Mouse (Mus musculus) naive thymus-derived CD4-positive, alpha-beta T cell, adult 2 months (primary cell): ENCODE measurements around the gene Myo7a.

Experiments
- DNase-seq: peaks from one replicate; pipeline ENCODE4 v3.0.0-alpha.2; 2011; ENCODE audit warnings: low read depth

The Myo7a gene

DNA sequence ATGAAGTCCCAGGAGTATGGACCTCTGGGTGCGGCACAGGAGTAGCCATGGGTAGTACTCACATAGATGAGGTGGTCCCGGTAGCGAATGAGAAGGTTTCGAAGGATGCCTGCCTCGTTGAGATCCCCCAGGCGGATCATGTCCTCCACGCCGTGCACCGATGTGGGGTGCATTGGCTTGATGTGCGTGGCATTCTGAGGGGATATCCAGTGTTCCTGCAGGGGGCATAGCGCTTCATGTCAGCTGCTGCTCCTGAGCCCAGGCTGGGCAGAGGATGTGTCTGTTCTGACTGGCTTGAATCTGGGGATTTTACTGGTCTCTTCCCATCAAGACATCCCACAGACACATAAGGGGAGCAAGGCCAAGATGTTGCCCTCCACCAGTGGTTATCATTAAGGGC is 16.8 kb downstream of the Myo7a start:
- no peak for DNase-seq

DNA sequence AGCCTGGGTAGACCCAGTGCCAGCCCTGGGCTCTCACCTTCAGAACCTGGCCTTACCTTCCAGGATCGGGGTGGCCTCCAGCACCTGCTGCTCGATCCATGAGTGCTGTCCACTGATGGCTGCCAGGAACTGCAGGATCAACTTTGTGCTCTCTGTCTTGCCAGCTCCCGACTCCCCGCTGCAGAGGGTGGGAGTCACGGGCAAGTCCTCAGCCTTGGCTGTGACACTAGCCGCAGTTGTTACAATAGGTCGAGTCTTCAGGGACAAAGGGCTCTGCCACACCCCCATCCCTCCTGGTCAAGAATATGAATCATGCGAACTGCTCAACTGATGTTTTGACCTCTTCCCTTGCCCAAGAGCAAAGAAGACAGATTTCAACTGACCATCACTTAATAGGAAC is 21.8 kb downstream of the Myo7a start:
- no peak for DNase-seq

DNA sequence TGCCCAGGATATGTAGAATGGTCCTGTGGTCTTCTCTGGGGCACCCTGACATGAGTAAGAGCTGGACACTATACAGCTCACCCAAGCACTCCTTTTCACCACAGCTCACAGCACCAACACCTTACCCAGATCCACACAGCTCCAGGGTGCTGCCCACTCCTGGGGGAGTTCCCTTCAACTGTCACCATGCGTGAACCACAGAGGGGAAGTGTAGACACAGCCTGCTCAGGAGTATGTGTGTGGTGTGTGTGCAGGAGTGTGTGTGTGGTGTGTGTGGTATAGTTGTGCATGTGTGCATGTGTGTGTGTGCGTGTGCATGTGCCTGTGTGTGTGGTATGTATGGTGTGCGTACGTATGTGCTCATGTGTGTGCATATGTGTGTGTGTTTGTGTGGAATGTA is 23.5 kb downstream of the Myo7a start:
- DNase-seq = no peak

DNA sequence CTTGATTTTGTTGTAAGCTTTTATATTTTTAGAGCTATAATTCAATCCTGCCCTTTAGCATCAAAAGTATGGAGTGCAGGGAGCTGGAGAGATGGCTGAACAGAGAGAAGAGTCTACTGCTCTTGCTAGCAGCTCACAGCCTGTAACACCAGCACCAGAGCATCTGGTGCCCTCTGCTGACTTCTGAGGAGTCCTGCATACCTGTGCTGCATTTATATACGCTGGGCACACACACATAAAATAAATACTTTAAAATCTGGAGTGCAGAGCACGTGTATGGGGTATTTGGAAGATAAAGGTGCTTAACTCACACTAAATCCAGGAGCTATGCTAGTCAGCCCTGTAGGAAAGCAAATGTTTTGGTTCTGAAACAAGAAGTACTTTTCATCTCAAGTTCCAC is 33.0 kb downstream of the Myo7a start:
- DNase-seq = no peak

DNA sequence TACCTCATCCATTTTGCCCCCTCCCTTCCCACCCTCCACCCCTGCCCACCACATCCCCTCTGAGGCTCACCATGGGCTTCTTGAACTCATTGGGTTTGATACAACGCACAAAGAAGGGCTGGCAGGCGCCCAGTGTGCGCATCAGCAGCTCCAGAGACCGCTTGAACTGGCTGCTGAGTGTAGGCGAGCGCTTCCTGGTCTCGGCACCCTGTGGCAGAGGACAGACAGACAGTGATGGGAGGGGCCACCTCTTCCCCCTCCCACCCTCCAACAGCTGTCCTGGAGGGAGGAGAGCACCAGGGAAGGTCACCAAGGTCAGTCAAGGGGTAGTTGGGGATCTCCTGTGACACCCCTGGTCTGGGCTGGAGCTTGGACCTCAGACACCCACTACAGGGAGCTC is 34.0 kb downstream of the Myo7a start:
- no peak for DNase-seq

DNA sequence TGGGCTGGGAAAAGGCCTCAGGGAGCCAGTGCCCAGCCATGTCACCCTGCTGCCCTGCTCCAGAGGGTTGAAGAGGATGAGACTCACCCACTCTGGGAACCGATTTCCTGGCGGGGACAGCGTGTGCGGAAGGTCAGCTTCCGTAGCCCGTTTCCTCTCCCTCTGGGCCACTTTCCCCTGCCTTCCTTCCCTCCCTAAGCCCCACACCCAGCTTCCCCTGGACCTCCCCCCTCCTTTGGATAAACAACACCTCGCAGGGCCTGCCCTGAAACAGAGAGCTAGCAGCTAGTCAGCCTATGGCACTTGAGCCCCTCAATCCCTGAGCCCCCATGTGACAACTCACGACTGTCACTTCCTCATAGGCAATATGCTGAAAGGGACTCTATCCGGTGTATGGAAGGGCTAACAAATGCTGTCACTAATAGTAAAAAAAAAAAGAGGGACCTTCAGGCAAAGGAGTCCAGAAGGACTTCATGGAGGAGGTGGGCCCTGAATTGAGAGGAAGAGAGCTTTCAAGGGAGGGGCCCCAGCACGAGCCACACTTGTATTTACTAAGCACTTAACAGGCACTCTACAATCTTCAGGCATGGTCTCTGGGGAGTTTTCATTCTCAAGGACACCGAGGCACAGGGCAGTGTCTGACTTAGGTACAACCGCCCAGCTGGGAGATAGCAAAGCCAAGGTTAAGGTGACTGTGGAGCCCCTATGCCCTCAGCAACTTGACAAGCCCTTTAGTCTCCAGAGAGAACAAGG is 34.6 kb downstream of the Myo7a start:
- no peak for DNase-seq

DNA sequence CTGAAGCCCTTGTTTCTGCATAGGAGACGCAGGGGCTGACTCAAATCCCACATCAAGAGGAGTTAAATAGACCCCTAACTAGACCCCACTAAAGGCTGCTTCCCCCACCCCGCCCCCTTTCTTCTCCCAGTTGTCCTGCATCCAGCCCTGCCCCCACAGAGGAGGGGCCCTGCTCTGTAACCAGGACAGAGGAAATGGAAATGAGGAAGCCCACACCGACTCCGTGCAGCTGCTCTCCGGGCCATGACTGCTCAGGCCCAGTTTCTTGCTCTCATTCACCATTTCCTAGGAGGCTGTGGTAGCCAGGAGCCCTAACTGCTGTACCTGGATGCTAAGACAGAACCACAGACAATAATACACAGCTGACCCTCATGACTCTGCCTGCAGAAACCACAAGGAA is 36.9 kb downstream of the Myo7a start:
- DNase-seq = no peak

DNA sequence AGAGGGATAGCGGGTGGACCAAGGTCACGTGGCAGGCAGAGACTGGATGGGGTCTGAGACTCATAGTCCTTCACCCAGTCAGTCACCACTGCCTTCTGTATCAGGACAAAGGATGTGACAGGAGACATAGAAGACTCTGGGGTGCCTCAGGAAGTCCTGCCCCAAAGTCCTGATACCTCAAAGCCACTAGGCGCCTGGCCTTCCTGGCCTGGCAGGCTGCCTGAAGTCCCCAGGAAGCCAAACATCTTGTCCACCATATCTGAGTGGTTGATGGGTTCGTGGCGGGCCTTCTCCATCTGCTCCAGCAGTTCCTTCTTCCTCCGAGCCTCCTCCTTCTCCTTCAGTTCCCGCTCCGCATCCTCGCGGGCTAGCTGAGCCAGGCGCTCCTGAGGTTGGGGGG is 41.9 kb downstream of the Myo7a start:
- DNase-seq = no peak

DNA sequence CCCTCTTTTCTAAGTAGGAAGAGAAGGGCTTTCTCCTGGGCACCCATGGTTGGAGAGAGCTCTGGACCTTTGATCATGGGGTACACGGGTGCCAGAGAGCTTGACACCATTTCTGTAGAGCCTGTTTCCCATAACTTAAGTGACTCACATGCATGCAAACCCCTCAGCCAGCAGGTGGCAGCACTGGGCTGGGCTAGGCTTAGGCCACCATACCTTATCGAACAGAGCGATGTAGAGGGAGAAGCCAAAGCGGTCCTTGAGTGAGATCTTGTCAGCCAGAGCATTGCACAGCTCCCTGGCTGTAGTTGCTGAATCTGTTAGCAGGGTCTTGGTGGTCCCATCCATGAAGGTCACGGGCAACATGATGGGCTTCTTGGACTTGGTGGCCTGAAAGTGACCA is 47.7 kb downstream of the Myo7a start:
- DNase-seq = peak; percentile 85

DNA sequence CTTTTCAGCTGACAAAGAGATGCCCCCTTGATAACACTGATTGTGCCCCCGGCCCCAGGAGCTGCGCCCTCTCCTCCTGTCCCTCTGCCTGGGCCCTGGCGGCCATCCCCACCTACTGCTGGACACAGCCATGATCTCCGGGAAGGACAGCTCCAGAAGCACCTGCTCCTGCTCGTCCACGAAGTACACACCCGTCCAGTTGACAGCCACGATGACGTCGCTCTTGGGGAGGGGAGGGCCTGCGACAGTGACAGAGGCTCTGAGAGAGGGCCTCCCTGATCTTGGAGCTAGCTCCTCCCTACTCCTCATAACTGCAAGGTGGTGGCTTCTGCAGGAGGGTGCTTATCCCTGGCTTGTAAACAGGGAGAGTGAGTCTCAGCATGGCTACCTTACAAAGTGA is 53.1 kb downstream of the Myo7a start:
- DNase-seq = no peak

DNA sequence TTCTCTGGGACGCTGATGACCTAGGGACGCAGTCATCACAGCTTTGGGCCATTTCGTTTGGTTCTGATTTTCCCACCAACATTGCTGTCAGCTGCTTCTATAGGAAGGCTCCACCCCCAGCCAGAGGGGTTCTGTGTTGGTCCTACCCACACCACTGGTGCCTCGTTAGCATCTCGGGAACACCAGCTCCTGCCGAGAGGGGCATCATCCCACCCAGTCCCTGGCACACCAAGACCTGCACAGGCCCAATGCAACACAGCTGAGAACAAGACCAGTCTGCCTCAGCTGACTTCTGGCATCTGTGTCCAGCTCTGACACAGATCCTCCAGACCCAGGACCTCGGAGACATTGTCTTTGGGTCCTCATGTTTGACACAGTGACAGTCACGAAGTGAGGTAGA is 64.4 kb downstream of the Myo7a start:
- no peak for DNase-seq

DNA sequence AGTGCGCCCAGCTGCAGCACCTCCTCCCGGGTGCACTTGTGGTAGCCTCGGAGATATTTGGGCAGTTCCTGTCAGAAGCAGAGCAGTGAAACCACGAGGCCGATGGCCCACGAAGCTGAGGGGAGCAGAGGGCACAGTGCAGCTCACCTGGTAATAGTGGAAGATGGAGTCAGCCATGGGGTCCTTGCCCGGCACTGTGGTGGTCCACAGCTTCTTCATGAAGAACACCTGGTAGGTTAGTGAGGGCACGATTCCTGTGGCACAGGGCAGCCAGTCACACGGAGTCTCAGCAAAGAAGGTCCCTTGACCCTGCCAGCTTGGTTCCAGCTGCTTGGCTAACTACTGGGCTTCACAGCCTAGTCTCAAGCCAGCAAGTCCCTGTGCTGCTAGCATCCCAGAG is 64.9 kb downstream of the Myo7a start:
- no peak for DNase-seq

DNA sequence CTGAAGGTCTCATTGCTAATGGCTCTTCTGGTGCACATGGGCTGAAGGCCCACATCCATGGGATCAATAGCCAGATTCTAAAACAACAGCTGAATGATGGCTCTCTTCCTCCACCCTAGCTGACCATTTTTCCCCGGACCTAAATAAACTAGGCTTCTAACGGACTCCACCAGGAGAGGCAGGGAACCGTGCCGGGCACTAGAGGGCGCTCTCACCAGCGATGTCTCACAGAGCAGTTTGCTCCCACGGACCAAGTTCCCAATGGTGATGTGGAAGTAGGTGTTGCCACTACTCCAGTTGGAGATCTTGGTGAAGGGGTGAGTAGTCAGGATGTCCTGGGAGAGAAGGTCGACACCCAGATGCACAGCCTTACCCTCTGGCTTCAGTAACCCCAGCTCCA is 67.3 kb downstream of the Myo7a start:
- DNase-seq = peak; percentile 46

DNA sequence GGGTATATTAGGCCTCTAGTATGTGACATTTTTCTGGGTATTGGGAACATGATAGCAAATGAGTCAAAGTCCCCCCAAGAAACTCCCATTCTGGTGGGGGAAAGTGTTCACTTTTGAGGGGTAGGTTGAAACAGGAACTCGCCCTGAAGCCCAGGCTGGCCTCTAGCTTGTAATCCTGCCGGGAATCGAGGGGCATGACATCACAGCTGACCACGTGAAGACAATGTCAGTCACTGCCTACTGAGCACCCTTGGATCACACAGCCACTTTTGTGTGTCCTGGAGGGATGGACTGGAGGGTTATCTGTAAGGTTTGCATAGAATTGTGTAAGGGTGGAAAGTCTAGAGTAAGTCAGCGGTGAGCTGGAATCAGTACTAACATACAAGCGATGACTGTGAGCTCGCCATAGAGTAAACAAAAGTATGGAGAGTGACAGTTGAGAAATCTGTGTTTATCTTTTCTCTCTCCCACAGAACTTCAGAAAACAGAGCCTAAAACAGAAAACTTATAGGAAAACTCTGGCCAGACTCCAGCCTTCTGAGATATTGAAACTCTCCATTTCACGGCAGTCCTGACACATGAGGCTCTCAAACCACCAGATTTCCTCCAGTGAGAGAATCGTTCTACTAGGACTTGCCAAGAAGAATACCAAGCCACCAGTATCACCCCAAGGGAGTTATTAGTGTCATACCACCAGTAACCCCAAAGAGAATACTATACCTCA is 71.1 kb downstream of the Myo7a start:
- no peak for DNase-seq

DNA sequence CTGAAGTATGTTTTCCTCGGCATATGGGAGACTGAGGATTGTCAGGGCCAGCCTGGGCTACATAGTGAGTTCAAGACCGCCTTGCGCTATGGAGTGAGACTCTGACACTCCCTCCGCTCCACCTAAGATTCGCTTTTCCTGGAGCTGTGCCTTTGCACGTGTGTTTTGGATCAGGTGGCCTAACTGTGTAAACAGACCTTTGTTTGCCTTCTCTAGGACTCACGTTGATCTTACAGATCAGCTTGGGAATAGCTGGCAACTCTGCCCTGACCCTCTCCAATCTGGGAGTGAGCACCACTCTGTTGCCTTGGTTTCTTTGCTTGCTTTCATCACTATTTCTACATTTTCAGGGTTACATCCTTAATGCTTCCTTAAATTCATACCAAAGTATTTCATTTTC is 116.7 kb downstream of the Myo7a start:
- no peak for DNase-seq
